Mouse (Mus musculus): ENCODE measurements at regions not wholly inside any gene's neighbourhood (a gene's known extent, or its start where the extent isn't known, plus 50 kb on each side); places are given as distances from the start of the nearest gene placed in this dataset.
A peak's percentile ranks its signal among the peaks of the same experiment; 100 is the strongest.

DNA sequence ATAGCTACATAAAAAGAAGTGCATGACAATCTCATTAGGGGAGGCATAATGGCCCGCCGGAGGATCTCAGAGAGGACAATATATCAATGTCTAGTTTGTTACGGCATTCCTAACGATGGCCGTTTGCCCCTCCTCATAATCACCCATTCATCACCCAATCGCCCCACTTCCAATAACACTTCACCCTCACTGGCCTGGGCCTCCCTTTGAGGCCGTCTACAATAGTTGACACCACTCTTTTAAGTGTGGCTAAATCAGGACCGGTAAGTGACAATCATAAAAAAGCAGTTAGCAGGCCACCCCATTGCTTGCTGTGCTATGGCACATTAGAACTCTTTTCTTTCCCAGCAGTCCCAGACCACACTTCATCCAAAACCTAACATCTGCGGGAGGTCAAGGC is 102.2 kb upstream of the Olfm4 start:
- no peak overlapping the region for H3K27ac ChIP-seq
- no peak for TF ChIP-seq CTCF (conservative IDR thresholded peaks at IDR 0.05)
- no peak for DNase-seq (ENCODE audit: low spot score in 2 of 2)
- no peak overlapping the region for H3K4me3 ChIP-seq

- H3K27ac ChIP-seq = no peak overlapping the region
- no peak for TF ChIP-seq CTCF (conservative IDR thresholded peaks at IDR 0.05)
- H3K4me3 ChIP-seq = no peak overlapping the region
- DNase-seq (ENCODE audit: low spot score in 2 of 2) = no peak
These were observed 103.7 kb upstream of the Olfm4 start for GRCm38 (mm10) chr14:79880065-79880755.

- peak in 1 of 2 experiments; percentile 21 for DNase-seq (ENCODE audit: low spot score in 2 of 2)
These were observed 104.4 kb upstream of the Olfm4 start for GRCm38 (mm10) chr14:79879333-79880035.

GRCm38 (mm10) chr14:79878285-79879019 is 105.4 kb upstream of the Olfm4 start:
- Histone ChIP-seq H3K4me3 (no peak overlapping the region), H3K27ac (no peak overlapping the region)
- no peak for DNase-seq (ENCODE audit: low spot score in 2 of 2)
- no peak for TF ChIP-seq CTCF (conservative IDR thresholded peaks at IDR 0.05)

More at GRCm38 (mm10) chr14:79879333-79880035, 104.4 kb upstream of the Olfm4 start:
- no peak for TF ChIP-seq CTCF (conservative IDR thresholded peaks at IDR 0.05)
- Histone ChIP-seq H3K4me3 (no peak overlapping the region), H3K27ac (no peak overlapping the region)

GRCm38 (mm10) chr14:79873062-79873461 is 102.0 kb upstream of the Pcdh8 start:
- DNase-seq (ENCODE audit: low spot score in 2 of 2) = no peak
- H3K4me3 ChIP-seq = no peak overlapping the region
- no peak for TF ChIP-seq CTCF (conservative IDR thresholded peaks at IDR 0.05)
- no peak overlapping the region for H3K27ac ChIP-seq

DNA sequence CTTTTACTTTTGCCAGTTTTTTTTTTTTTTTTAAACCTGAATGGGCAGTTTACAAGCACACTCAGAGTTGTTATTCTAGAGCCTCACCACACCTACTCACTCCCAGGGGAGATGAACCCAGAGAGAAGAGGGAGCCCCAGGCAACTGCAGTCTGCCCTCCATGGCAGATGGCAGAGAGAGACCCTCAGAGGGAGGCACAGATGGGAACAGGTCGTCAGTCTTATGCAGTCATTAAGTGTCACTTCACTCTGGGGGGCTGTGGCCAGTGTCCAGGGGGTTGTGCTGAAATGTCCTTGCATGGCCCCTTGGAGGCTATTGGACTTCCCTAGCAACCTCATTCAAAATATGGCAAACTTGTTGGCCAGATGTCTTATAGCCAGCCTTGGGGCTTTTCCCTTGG is 101.3 kb upstream of the Pcdh8 start:
- no peak overlapping the region for H3K27ac ChIP-seq
- DNase-seq (ENCODE audit: low spot score in 2 of 2) = no peak
- H3K4me3 ChIP-seq = no peak overlapping the region
- TF ChIP-seq CTCF (conservative IDR thresholded peaks at IDR 0.05) = no peak

DNA sequence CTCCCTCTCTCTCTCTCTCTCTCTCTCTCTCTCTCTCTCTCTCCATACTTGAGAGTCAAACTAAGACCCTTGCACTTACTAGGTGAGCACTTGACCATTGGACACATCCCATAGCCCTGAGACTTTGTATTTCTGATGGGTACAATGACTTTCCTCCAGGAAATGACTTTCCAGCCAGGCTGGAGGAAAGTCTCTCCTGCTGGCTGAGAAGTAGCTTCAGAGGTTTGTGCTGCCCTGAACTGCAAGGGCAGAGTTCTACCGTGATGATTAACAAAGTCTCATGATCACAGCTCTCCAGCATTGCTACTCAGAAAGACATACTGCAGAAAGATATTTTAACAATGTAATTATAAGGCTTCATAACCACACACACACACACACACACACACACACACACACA is 98.2 kb upstream of the Pcdh8 start:
- no peak for DNase-seq (ENCODE audit: low spot score in 2 of 2)
- Histone ChIP-seq H3K27ac (no peak overlapping the region), H3K4me3 (no peak overlapping the region)
- no peak for TF ChIP-seq CTCF (conservative IDR thresholded peaks at IDR 0.05)

- no peak overlapping the region for H3K4me3 ChIP-seq
- no peak overlapping the region for H3K27ac ChIP-seq
- no peak for TF ChIP-seq CTCF (conservative IDR thresholded peaks at IDR 0.05)
- DNase-seq (ENCODE audit: low spot score in 2 of 2) = no peak
These were observed 85.1 kb upstream of the Pcdh8 start for GRCm38 (mm10) chr14:79856245-79856644.

DNA sequence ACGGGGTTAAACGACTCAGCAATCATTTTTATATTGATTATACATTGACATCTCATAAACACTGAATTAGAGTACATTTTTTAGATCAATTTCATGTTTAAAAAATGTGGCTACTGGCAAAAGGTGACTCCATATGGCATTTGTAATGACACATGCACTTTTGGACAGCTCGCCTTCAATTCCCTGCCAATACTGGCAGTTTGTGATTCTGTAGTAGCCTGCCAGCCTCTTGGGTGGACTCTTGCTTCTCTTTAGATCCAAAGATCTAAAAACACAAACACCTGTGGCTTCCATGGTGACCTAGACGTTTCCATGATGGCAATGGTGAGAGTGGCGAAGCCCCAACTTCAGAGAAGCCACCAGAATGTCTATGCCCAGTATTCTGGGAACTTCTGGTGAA is 83.1 kb upstream of the Pcdh8 start:
- no peak for TF ChIP-seq CTCF (conservative IDR thresholded peaks at IDR 0.05)
- Histone ChIP-seq H3K4me3 (no peak overlapping the region), H3K27ac (no peak overlapping the region)
- DNase-seq (ENCODE audit: low spot score in 2 of 2) = no peak

DNA sequence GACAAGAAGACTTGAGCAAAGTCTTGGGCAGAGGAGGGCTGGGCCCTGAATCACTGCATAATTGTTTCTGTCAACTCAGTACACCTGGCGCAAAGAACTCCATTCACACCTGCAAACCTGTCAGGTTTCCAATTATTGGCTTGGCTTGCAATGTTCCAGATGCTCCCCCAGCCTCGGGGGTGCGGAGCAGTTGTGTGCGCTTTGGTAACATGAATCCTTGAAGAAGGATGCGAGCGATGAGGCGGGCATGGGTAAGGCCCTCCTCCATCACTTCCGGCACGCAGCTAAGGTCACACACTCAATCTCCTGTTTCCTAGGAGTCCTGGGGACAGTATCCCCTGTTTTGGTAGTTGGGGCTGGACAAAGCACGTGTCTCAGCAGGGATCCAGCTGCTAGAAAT is 81.6 kb upstream of the Pcdh8 start:
- TF ChIP-seq CTCF (conservative IDR thresholded peaks at IDR 0.05) = no peak
- DNase-seq (ENCODE audit: low spot score in 2 of 2) = no peak
- Histone ChIP-seq H3K4me3 (no peak overlapping the region), H3K27ac (no peak overlapping the region)

- TF ChIP-seq CTCF (conservative IDR thresholded peaks at IDR 0.05) = no peak
- DNase-seq (ENCODE audit: low spot score in 2 of 2) = no peak
- H3K4me3 ChIP-seq = no peak overlapping the region
- H3K27ac ChIP-seq = no peak overlapping the region
These were observed 80.7 kb upstream of the Pcdh8 start for GRCm38 (mm10) chr14:79851795-79852194.

GRCm38 (mm10) chr14:79851231-79851630 is 80.1 kb upstream of the Pcdh8 start:
- no peak for DNase-seq (ENCODE audit: low spot score in 2 of 2)
- no peak for TF ChIP-seq CTCF (conservative IDR thresholded peaks at IDR 0.05)
- no peak overlapping the region for H3K4me3 ChIP-seq
- no peak overlapping the region for H3K27ac ChIP-seq

GRCm38 (mm10) chr14:79849617-79850435 is 78.7 kb upstream of the Pcdh8 start:
- DNase-seq (ENCODE audit: low spot score in 2 of 2) = no peak
- no peak for TF ChIP-seq CTCF (conservative IDR thresholded peaks at IDR 0.05)
- Histone ChIP-seq H3K27ac (no peak overlapping the region), H3K4me3 (no peak overlapping the region)

All from layer of hippocampus, adult 2 months (tissue).